Mouse (Mus musculus) neural tube, embryonic 14.5 days (tissue): ENCODE measurements around the gene Vmn2r88. TPM values are rescaled to one million over a fixed set of nuclear protein-coding genes. Genes with fewer than 3 reads are reported as not detected.
"Not testable (repeated sequence)": the region's sequence is repeated elsewhere in the genome, so short reads cannot be mapped to it uniquely, and the experiment has no call there.

Experiments used
- ATAC-seq: fragments of 200-750 bp; cut with Nextera tagmentation; 2 replicates; pipeline ENCODE4 v1.8.0; 2017; ENCODE audit warnings: low read depth, mild to moderate bottlenecking, moderate TSS enrichment, moderate library complexity
- H3K27ac ChIP-seq: fragments of 300-500 bp; sonication (generic); 2 replicates; pipeline ENCODE4 v1.5.1; 2014; ENCODE audit warnings: low read depth, mild to moderate bottlenecking, control low read depth, low read length, moderate library complexity, mixed read lengths
- H3K27me3 ChIP-seq: fragments of 300-500 bp; sonication (generic); 2 replicates; pipeline ENCODE4 v1.6.1; 2014; ENCODE audit warnings: low read length; ENCODE audit not compliant: control insufficient read depth, insufficient read depth
- H3K36me3 ChIP-seq: fragments of 300-500 bp; sonication (generic); 2 replicates; pipeline ENCODE4 v1.6.1; 2014; ENCODE audit warnings: low read length, mixed read lengths; ENCODE audit not compliant: control insufficient read depth, insufficient read depth
- H3K4me1 ChIP-seq: fragments of 300-500 bp; sonication (generic); 2 replicates; pipeline ENCODE4 v1.6.1; 2014; ENCODE audit warnings: low read length; ENCODE audit not compliant: control insufficient read depth, insufficient read depth
- H3K4me2 ChIP-seq: fragments of 300-500 bp; sonication (generic); 2 replicates; pipeline ENCODE4 v1.6.1; 2014; ENCODE audit warnings: mild to moderate bottlenecking, low read depth, low read length, control low read depth
- H3K4me3 ChIP-seq: fragments of 300-500 bp; sonication (generic); 2 replicates; pipeline ENCODE4 v1.5.1; 2014; ENCODE audit warnings: low read depth, low read length, control low read depth, mixed read lengths
- H3K9ac ChIP-seq: fragments of 300-500 bp; sonication (generic); replicated peaks from 2 replicates; pipeline ENCODE4 v1.6.1; 2014; ENCODE audit warnings: low read depth, mild to moderate bottlenecking, control low read depth, low read length, mixed read lengths
- H3K9me3 ChIP-seq: fragments of 300-500 bp; sonication (generic); 2 replicates; pipeline ENCODE4 v1.6.1; 2016; ENCODE audit warnings: low read length; ENCODE audit not compliant: control insufficient read depth
- WGBS: fragments of 180-500 bp; shearing (Covaris S2); extraction: QIAGEN DNeasy Blood & Tissue Kit; methylation state at CpG from one replicate; pipeline ENCODE4 v1.1.7; 2014; 5-methylcytosine and 5-hydroxymethylcytosine counted together
- polyA plus RNA-seq: library from polyadenylated mRNA; unstranded; fragments of >200 nt; fragmentation: Nextera tagmentation; extraction: Ambion mirVana; gene quantifications from 2 replicates; pipeline ENCODE4 v1.2.1, GENCODE M21; 2014

Vmn2r88 gene
- polyA plus RNA-seq, 1 experiment from 2014 or later: not detected

DNA sequence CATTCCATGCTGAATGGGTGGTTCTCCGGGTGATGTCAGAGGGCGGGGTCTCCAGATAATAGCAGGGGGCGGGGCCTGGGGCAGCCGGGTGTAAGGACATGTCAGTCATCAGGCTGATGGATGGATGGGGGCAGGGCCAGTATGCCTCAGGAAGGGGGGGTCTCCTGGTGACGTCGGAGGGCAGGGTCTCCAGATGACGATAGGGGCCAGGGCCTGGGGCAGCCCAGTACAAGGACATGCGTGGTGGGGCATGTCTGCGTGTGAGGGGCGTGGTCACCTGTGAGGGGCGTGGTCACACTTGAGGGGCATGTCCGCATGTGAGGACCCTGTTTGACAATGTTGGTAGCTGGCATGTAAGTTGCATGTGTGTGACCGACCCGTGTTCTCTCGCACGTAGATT is 23.9 kb downstream of the Vmn2r88 start:
- Histone ChIP-seq H3K9me3 (no peaks in the 10 kb centered on the region), H3K4me2 (no peak overlapping the region), H3K36me3 (no peaks in the 10 kb centered on the region), H3K4me3 (no peak overlapping the region), H3K27ac (no peak overlapping the region), H3K27me3 (no peaks in the 10 kb centered on the region), H3K4me1 (no peaks in the 10 kb centered on the region), H3K9ac (no peak overlapping the region)
- 93% methylated on average over 16 of the region's 16 CpGs for WGBS
- no peak for ATAC-seq

GRCm38 (mm10) chr14:51435020-51435419 is 24.4 kb downstream of the Vmn2r88 start:
- no peak overlapping the region for H3K4me2 ChIP-seq
- H3K4me1 ChIP-seq: no peaks in the 10 kb centered on the region
- ATAC-seq: no peak
- H3K27ac ChIP-seq: no peak overlapping the region
- H3K36me3 ChIP-seq: no peaks in the 10 kb centered on the region
- H3K9me3 ChIP-seq: no peaks in the 10 kb centered on the region
- no peak overlapping the region for H3K4me3 ChIP-seq
- no peaks in the 10 kb centered on the region for H3K27me3 ChIP-seq
- H3K9ac ChIP-seq: no peak overlapping the region
- WGBS: 95% methylated on average over 26 of the region's 26 CpGs

DNA sequence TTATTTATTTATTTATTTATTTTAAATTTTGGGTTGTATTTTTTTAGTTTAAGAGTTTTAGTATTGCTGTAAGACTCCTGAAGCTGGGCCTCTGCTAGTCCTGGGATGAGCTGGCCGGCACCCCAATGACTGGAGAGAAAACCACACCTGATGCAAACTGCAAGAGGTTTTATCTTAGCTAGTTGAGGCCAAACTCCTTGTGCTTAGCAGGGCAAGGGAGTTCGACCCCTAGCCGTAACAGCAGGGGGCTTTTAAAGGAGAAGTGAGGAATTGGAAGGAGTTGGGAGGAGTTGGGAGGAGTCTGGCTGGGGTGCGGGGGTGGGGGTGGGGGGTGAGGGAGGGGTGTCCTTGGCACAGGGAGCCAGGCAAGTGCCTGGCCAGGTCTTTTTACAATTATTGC is 28.3 kb downstream of the Vmn2r88 start:
- 87% methylated on average over 4 of the region's 4 CpGs for WGBS
- Histone ChIP-seq H3K27me3 (no peaks in the 10 kb centered on the region), H3K4me3 (no peak overlapping the region), H3K4me1 (no peaks in the 10 kb centered on the region), H3K9ac (no peak overlapping the region), H3K9me3 (no peaks in the 10 kb centered on the region), H3K4me2 (no peak overlapping the region), H3K36me3 (no peaks in the 10 kb centered on the region), H3K27ac (no peak overlapping the region)
- ATAC-seq: no peak

- 80% methylated on average over 2 of the region's 2 CpGs for WGBS
- H3K9me3 ChIP-seq, ATAC-seq, H3K9ac ChIP-seq, H3K4me1 ChIP-seq, H3K4me3 ChIP-seq, H3K4me2 ChIP-seq, H3K36me3 ChIP-seq, H3K27ac ChIP-seq, H3K27me3 ChIP-seq: not testable (repeated sequence)
Observed at GRCm38 (mm10) chr14:51451557-51451956, 40.9 kb downstream of the Vmn2r88 start, which contains the start of gene Vmn2r89. Gene Vmn2r89, plus strand, starts transcription at chr14:51451857.

Other genes with a start within 250 kb of the Vmn2r88 start
- not detected in 2 replicates for gene Rnase2b, start 248.6 kb upstream of the Vmn2r88 start, polyA plus RNA-seq
- not detected in 2 replicates for gene Ang2, start 211.7 kb upstream of the Vmn2r88 start, polyA plus RNA-seq
- gene Ear14, start 207.4 kb upstream of the Vmn2r88 start, polyA plus RNA-seq: not detected in 2 replicates
- gene Rnase2a, start 154.7 kb upstream of the Vmn2r88 start, polyA plus RNA-seq: not detected in 2 replicates
- gene Gm7247, start 49.1 kb upstream of the Vmn2r88 start, polyA plus RNA-seq: not detected in 2 replicates
- gene Vmn2r89, start 41.0 kb downstream of the Vmn2r88 start, polyA plus RNA-seq: not detected in 2 replicates
- gene Gm5622, start 142.0 kb downstream of the Vmn2r88 start, polyA plus RNA-seq: not detected in 2 replicates
- gene Gm17175, start 163.2 kb downstream of the Vmn2r88 start, polyA plus RNA-seq: not detected in 2 replicates
- gene Gm17174, start 181.3 kb downstream of the Vmn2r88 start, polyA plus RNA-seq: not detected in 2 replicates
- gene Gm17078, start 200.5 kb downstream of the Vmn2r88 start, polyA plus RNA-seq: not detected in 2 replicates
- gene Gm4181, start 224.8 kb downstream of the Vmn2r88 start, polyA plus RNA-seq: not detected in 2 replicates